Mouse (Mus musculus) lung, postnatal 0 days (tissue): ENCODE measurements around the gene Ptpre.

ENCODE experiments used
- CTCF ChIP-seq: IDR thresholded peaks from 2 replicates; pipeline ENCODE4 v1.5.1; 2016; ENCODE audit warnings: antibody characterized with exemption, mild to moderate bottlenecking
- EP300 ChIP-seq: IDR thresholded peaks from 2 replicates; pipeline ENCODE4 v1.6.1; 2016; ENCODE audit warnings: antibody characterized with exemption, mild to moderate bottlenecking, control low read depth

DNA sequence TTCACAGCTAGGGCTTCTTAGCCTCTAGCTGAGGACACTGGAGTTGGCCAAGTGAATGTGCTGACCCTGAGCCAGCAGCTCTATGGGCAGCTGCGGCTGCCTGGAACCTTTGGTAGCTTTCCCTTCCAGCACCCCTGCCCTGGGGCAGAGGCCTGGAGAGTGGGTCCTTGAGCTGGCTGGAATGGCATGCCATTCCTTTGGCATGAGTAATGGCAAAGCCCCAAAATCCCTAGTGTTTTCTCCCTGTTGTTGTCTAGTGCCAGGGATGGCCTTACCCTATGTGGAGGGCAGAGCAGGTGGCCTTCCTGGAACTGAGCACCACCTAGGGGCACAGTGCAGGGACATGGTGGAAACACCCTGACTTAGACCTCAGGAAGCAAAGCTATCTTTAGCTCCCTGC, 14.3 kb downstream of the Ptpre start:
- TF ChIP-seq EP300 (peak; percentile 79), CTCF (peak; percentile 35)
